Mouse (Mus musculus): ENCODE measurements around the gene Gm20812. TPM values are rescaled to one million over a fixed set of nuclear protein-coding genes. Genes with fewer than 3 reads are reported as not detected.
"Not testable (repeated sequence)": the region's sequence is repeated elsewhere in the genome, so short reads cannot be mapped to it uniquely, and the experiment has no call there.

Gene Gm20812
- polyA plus RNA-seq (2016; fragmentation: Nextera tagmentation; extraction: Ambion mirVana), result not detected in 2 replicates

DNA sequence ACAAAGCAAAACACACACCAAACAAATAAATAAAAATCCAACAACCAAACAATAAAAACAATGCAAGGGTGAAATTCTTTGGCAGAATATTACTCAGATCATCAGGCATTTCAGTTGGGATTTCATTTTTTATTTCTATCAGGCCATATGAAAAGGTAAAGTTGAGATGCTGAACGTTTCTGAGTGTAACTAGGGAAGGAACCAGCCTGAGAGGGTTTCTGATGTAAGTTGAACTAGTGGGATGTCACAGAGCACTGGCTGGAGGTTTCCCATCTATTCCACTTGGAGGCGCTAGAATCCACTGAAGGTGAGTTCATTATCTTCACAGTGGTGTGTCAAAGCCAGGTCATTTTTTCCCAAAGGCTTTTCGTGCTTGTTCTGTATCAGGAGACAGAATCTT lies at the start of gene Gm20812:
Gene Gm20812, plus strand, starts transcription at position 301 of the 400 bp plus-strand sequence.
- not testable (repeated sequence) for H3K27ac ChIP-seq (replicated peaks)
- WGBS, result no CpG with 5 or more reads among the region's 3 CpGs

More for the DNA sequence above, at the start of gene Gm20812:
- H3K4me1 ChIP-seq; H3K4me3 ChIP-seq; H3K27me3 ChIP-seq (ENCODE audit: low read depth, poor library complexity, severe bottlenecking); DNase-seq (ENCODE audit: low spot score); H3K9me3 ChIP-seq (replicated peaks); H3K36me3 ChIP-seq: not testable (repeated sequence)

Other genes starting within 250 kb of the Gm20812 start
- not detected in 2 replicates for gene Gm29554, start 108.0 kb upstream of the Gm20812 start, polyA plus RNA-seq (2016; fragmentation: Nextera tagmentation; extraction: Ambion mirVana)